Mouse (Mus musculus): ENCODE data around the gene Olfr411. TPM values are rescaled to one million over a fixed set of nuclear protein-coding genes. Genes with fewer than 3 reads are reported as not detected.

Olfr411 gene
- polyA plus RNA-seq, 1 experiment from 2014 or later = not detected

DNA sequence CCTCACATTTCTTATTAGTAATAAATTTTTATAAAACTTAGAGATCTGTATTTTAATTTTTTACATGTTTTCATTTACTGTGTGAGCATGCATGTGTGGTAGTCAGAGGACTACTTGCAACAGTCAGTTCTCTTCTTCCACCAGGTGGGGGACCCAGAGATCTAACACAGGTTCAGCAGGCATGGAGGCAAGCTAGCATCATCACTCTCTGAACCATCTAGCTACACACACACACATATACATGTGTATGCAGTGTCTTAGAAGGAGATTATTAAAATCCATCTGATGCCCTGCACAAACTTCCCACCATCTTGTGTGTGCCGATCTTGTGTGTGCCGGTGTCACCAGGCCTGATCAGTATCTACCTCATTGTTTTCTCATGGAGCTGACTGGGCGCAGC, 24.4 kb upstream of the Olfr411 start:
- WGBS (ENCODE audit: insufficient replicate concordance) = 70% methylated on average over 3 of the region's 3 CpGs
- H3K36me3 ChIP-seq (ENCODE audit: control insufficient read depth, insufficient read depth) = no peaks in the 10 kb centered on the region
- H3K4me1 ChIP-seq (ENCODE audit: control insufficient read depth, low read depth, low read length) = no peaks in the 10 kb centered on the region
- H3K27me3 ChIP-seq (ENCODE audit: control insufficient read depth, insufficient read depth, low read depth, low read length) = no peaks in the 10 kb centered on the region
- no peak overlapping the region for H3K4me3 ChIP-seq (ENCODE audit: low read depth, low read length)
- ATAC-seq (ENCODE audit: low read depth) = no peak
- H3K9ac ChIP-seq (ENCODE audit: low read depth, low read length) = no peak overlapping the region
- no peak overlapping the region for H3K4me2 ChIP-seq (ENCODE audit: low read depth, low read length)
- no peak overlapping the region for H3K27ac ChIP-seq (ENCODE audit: low read length)
- H3K9me3 ChIP-seq (replicated peaks; ENCODE audit: control insufficient read depth, low read length) = no peaks in the 10 kb centered on the region

DNA sequence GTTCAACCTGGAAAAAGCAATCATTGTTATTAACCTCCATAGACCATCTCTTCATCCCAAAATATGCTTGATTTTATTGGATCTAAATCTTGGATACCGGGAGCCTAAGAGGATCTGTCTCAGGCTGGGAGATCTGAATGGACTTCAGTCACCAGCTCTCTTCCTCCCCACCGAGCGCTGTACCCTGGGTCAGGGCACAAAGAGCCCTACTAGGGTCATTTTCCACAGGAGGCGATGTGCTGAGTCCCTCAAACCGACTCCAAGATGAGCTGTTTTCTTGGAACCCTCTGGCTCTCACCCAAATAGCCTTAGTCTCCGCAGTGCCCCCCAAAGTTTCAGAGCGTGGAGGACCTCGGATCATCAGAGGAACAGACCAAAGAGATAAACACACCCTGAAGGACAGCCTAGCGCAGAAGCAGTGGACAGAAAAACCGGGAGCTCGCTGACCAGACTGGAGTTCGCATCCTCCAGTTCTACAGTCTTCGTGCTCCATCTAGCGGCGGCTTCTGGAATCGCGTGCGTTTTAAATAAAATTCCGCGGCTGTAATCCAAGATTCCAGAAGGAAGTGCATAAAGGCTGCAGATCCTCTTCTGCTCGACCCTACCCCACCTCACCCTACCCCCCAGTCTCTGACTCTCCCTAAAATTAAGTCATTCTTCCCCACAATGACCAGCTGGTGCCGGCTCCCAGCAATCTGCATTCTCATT, 19.1 kb upstream of the Olfr411 start:
- Histone ChIP-seq H3K36me3 (ENCODE audit: control insufficient read depth, insufficient read depth) (no peaks in the 10 kb centered on the region), H3K4me3 (ENCODE audit: low read depth, low read length) (no peak overlapping the region), H3K27me3 (ENCODE audit: control insufficient read depth, insufficient read depth, low read depth, low read length) (no peaks in the 10 kb centered on the region), H3K9me3 (replicated peaks; ENCODE audit: control insufficient read depth, low read length) (no peaks in the 10 kb centered on the region), H3K4me2 (ENCODE audit: low read depth, low read length) (no peak overlapping the region), H3K4me1 (ENCODE audit: control insufficient read depth, low read depth, low read length) (no peaks in the 10 kb centered on the region), H3K9ac (ENCODE audit: low read depth, low read length) (no peak overlapping the region), H3K27ac (ENCODE audit: low read length) (no peak overlapping the region)
- no peak for ATAC-seq (ENCODE audit: low read depth)
- WGBS (ENCODE audit: insufficient replicate concordance) = 12% methylated on average over 22 of the region's 22 CpGs

DNA sequence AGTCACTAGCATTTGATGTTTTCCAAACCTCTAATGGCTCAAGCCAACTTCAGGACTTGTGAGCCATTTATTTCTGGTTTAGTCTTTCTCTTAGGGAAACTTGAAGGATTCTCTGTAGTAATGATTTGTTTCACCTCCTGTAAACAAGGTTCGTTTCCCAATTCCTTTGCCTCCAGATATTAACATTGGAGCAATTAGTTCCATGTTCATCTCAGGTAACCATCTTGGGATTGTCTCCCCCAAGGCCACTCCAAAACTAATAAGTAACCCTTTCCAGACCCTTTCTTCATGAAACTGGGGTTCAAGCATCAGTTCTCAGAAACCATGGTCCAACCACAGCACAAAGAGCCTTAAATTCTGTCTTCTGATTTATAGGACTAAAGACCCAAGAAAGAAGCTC, 9.3 kb upstream of the Olfr411 start, which contains the start of gene Olfr412:
Olfr412 (plus strand) TSS at position 301 of the 400 bp plus-strand sequence.
- H3K27me3 ChIP-seq (ENCODE audit: control insufficient read depth, insufficient read depth, low read depth, low read length) = no peaks in the 10 kb centered on the region
- H3K4me1 ChIP-seq (ENCODE audit: control insufficient read depth, low read depth, low read length) = no peaks in the 10 kb centered on the region
- no peak for ATAC-seq (ENCODE audit: low read depth)
- H3K36me3 ChIP-seq (ENCODE audit: control insufficient read depth, insufficient read depth) = no peaks in the 10 kb centered on the region
- no peak within 1 kb of the TSS for H3K4me2 ChIP-seq (ENCODE audit: low read depth, low read length)
- 30% methylated on average over 1 of the region's 1 CpGs for WGBS (ENCODE audit: insufficient replicate concordance)
- H3K27ac ChIP-seq (ENCODE audit: low read length) = no peak within 1 kb of the TSS
- no peak within 1 kb of the TSS for H3K4me3 ChIP-seq (ENCODE audit: low read depth, low read length)
- H3K9me3 ChIP-seq (replicated peaks; ENCODE audit: control insufficient read depth, low read length) = no peaks in the 10 kb centered on the region
- H3K9ac ChIP-seq (ENCODE audit: low read depth, low read length) = no peak within 1 kb of the TSS

DNA sequence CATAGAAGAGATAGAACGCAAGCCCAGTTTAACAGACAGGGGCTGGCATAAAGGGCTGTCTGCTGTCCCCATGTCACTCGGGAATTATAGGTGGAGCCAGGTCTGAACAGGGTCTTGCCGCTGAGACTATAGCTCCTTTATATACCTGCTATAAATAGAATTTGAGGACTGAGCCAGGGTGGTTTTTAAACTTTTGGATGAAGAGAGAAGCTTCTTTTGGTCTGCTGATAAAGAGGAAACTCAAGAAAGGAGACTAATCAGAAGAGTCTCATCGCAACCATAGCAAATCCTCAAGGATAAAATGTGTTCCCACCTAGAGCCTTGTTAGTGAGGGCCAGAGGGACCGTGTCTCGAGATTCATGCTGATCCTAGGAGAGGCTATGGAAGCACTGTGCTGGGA, 14.5 kb downstream of the Olfr411 start, which contains the start of gene Olfr410:
Olfr410 (minus strand) TSS at position 101 of the 400 bp plus-strand sequence.
- H3K4me3 ChIP-seq (ENCODE audit: low read depth, low read length) = no peak within 1 kb of the TSS
- H3K9me3 ChIP-seq (replicated peaks; ENCODE audit: control insufficient read depth, low read length) = no peaks in the 10 kb centered on the region
- H3K9ac ChIP-seq (ENCODE audit: low read depth, low read length) = no peak within 1 kb of the TSS
- H3K27me3 ChIP-seq (ENCODE audit: control insufficient read depth, insufficient read depth, low read depth, low read length) = no peaks in the 10 kb centered on the region
- no peak for ATAC-seq (ENCODE audit: low read depth)
- WGBS (ENCODE audit: insufficient replicate concordance) = 48% methylated on average over 6 of the region's 6 CpGs
- no peaks in the 10 kb centered on the region for H3K4me1 ChIP-seq (ENCODE audit: control insufficient read depth, low read depth, low read length)
- no peak within 1 kb of the TSS for H3K4me2 ChIP-seq (ENCODE audit: low read depth, low read length)
- no peaks in the 10 kb centered on the region for H3K36me3 ChIP-seq (ENCODE audit: control insufficient read depth, insufficient read depth)
- H3K27ac ChIP-seq (ENCODE audit: low read length) = no peak within 1 kb of the TSS

DNA sequence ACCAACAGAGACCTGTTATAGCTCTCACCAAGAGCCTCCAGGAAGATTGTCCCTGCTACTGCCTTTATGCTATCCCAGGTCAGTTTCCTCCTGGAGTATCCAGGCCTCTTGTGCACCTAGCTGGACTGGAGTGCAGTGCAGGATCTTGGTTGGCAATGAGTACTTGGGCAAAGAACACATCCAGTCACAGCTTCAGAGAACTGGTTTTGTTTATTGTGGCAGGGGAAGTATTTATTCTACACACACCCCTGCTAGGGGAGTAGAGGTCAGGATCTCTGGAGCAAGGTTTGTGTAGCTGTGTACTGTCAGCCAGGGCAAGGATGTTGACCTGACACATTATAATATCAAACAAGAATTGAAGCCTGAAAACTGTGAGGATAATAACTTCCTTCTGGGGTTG, 23.7 kb downstream of the Olfr411 start:
- H3K27ac ChIP-seq (ENCODE audit: low read length) = no peak overlapping the region
- H3K4me3 ChIP-seq (ENCODE audit: low read depth, low read length) = no peak overlapping the region
- no peaks in the 10 kb centered on the region for H3K4me1 ChIP-seq (ENCODE audit: control insufficient read depth, low read depth, low read length)
- no peak for ATAC-seq (ENCODE audit: low read depth)
- H3K4me2 ChIP-seq (ENCODE audit: low read depth, low read length) = no peak overlapping the region
- H3K27me3 ChIP-seq (ENCODE audit: control insufficient read depth, insufficient read depth, low read depth, low read length) = no peaks in the 10 kb centered on the region
- H3K9ac ChIP-seq (ENCODE audit: low read depth, low read length) = no peak overlapping the region
- no peaks in the 10 kb centered on the region for H3K9me3 ChIP-seq (replicated peaks; ENCODE audit: control insufficient read depth, low read length)
- no peaks in the 10 kb centered on the region for H3K36me3 ChIP-seq (ENCODE audit: control insufficient read depth, insufficient read depth)

DNA sequence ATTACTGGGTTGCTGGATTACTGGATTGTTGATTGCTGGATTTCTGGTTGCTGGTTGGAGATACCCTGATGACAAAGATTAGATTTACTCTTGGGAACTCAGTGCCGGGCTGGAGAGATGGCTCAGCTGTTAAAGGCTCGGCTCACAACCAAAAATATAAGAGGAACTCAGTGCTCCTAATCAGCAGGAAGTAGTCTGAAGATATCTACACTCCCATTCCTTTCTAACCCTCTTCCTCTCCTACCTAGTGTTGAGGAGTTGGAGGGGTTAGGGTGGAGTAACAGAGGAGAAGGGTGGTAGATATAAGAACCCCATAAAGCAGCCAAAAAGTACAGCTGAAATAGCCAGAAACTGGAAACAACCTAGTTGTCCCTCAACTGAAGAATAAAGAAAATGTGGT, 26.4 kb downstream of the Olfr411 start:
- Histone ChIP-seq H3K4me3 (ENCODE audit: low read depth, low read length) (no peak overlapping the region), H3K27ac (ENCODE audit: low read length) (no peak overlapping the region), H3K4me1 (ENCODE audit: control insufficient read depth, low read depth, low read length) (no peaks in the 10 kb centered on the region), H3K4me2 (ENCODE audit: low read depth, low read length) (no peak overlapping the region), H3K9me3 (replicated peaks; ENCODE audit: control insufficient read depth, low read length) (no peaks in the 10 kb centered on the region), H3K27me3 (ENCODE audit: control insufficient read depth, insufficient read depth, low read depth, low read length) (no peaks in the 10 kb centered on the region), H3K36me3 (ENCODE audit: control insufficient read depth, insufficient read depth) (no peaks in the 10 kb centered on the region), H3K9ac (ENCODE audit: low read depth, low read length) (no peak overlapping the region)
- 35% methylated on average over 2 of the region's 2 CpGs for WGBS (ENCODE audit: insufficient replicate concordance)
- no peak for ATAC-seq (ENCODE audit: low read depth)

Other genes starting within 250 kb of the Olfr411 start
- gene Olfr401, start 238.9 kb downstream of the Olfr411 start, polyA plus RNA-seq (2015; fragmentation: Nextera tagmentation; extraction: Ambion mirVana) = not detected in 2 replicates
- not detected in 2 replicates for gene Olfr402, start 199.1 kb downstream of the Olfr411 start, polyA plus RNA-seq (2015; fragmentation: Nextera tagmentation; extraction: Ambion mirVana)
- gene Olfr403, start 166.4 kb downstream of the Olfr411 start, polyA plus RNA-seq (2015; fragmentation: Nextera tagmentation; extraction: Ambion mirVana) = not detected in 2 replicates
- not detected in 2 replicates for gene Olfr43, start 141.3 kb downstream of the Olfr411 start, polyA plus RNA-seq (2015; fragmentation: Nextera tagmentation; extraction: Ambion mirVana)
- gene Olfr406, start 92.8 kb downstream of the Olfr411 start, polyA plus RNA-seq (2015; fragmentation: Nextera tagmentation; extraction: Ambion mirVana) = not detected in 2 replicates
- not detected in 2 replicates for gene Olfr59, start 68.9 kb downstream of the Olfr411 start, polyA plus RNA-seq (2015; fragmentation: Nextera tagmentation; extraction: Ambion mirVana)
- gene Olfr410, start 14.6 kb downstream of the Olfr411 start, polyA plus RNA-seq (2015; fragmentation: Nextera tagmentation; extraction: Ambion mirVana) = not detected in 2 replicates
- not detected in 2 replicates for gene Olfr412, start 9.4 kb upstream of the Olfr411 start, polyA plus RNA-seq (2015; fragmentation: Nextera tagmentation; extraction: Ambion mirVana)

Data from liver, embryonic 16.5 days (tissue).